Mouse (Mus musculus) megakaryocyte, embryonic 14.5 days (primary cell): ENCODE measurements at regions not wholly inside any gene's neighbourhood (a gene's known extent, or its start where the extent isn't known, plus 50 kb on each side); places are given as distances from the start of the nearest gene placed in this dataset.

Source experiments
- FLI1 ChIP-seq: IDR thresholded peaks from 2 replicates; pipeline ENCODE4 v1.6.1; 2012; ENCODE audit warnings: low read length, inconsistent platforms, mixed read lengths
- GATA1 ChIP-seq: IDR thresholded peaks from 3 replicates; pipeline ENCODE4 v1.6.1; 2012; ENCODE audit warnings: mixed read lengths, low read length, inconsistent platforms, borderline replicate concordance

- TF ChIP-seq GATA1 (no peak), FLI1 (no peak)
These were observed 51.2 kb upstream of the Pthlh start for GRCm38 (mm10) chr6:147315207-147315606.
